9 mouse cellular contexts compared by ENCODE assay signal in the genomic region with DNA sequence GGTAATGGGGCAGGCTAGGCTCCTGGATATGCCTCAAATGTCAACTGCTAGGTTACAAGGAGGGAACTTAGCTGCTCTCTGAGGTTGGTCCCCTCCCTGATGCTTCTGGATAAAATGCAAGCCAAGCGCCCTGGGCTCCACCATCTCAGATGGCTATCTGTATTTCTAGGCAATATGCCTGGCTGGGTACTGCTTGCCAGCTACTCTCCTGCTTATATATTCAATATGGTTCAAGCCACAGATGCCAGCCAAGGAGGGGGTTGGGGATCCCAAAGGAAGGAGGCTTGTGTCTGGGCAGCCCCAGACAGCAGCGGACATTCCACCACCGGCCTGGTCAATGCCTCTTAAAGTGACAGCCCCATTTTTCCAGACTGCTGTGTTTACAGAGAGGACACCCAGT. TPM values are rescaled to one million over a fixed set of nuclear protein-coding genes. Genes with fewer than 3 reads are reported as not detected.
DNase-seq lines count a peak whose midpoint lies in the region; ATAC-seq lines count a peak whose summit lies in the region.
"Had no signal": no experiment of that assay in that cellular context is flagged by ENCODE, and none has a peak within 500 bp of the region (broad histone marks: within the 10 kb centered on the region; RNA-seq: fewer than 3 reads in every experiment).

No protein-coding gene starts in this region.

- 25% methylated on average over 3 of the region's 3 CpGs for WGBS in forebrain, embryonic 14.5 days
- 42% methylated on average over 3 of the region's 3 CpGs for WGBS in limb, embryonic 13.5 days
- 30% methylated on average over 3 of the region's 3 CpGs for WGBS in intestine, embryonic 15.5 days

- H3K4me1 ChIP-seq in forebrain, embryonic 14.5 days (ENCODE audit: control insufficient read depth, insufficient read depth, low read length), result peaks cover 39% of the 10 kb centered on the region
- H3K4me1 ChIP-seq in limb, embryonic 13.5 days, result peaks cover 39% of the 10 kb centered on the region
- H3K4me1 ChIP-seq in intestine, embryonic 15.5 days (replicated peaks), result peaks cover 21% of the 10 kb centered on the region

- peak overlapping the region; percentile 89 for H3K27ac ChIP-seq in forebrain, embryonic 14.5 days (ENCODE audit: low read depth, low read length)
- H3K27ac ChIP-seq in limb, embryonic 13.5 days, result no peak overlapping the region
- H3K27ac ChIP-seq in intestine, embryonic 15.5 days, result no peak overlapping the region

- ATAC-seq in forebrain, embryonic 14.5 days, result peak; percentile 44
- ATAC-seq in limb, embryonic 13.5 days (ENCODE audit: low FRiP score, low read depth), result no peak
- no peak for ATAC-seq in intestine, embryonic 15.5 days

- peaks cover 23% of the 10 kb centered on the region for H3K36me3 ChIP-seq in forebrain, embryonic 14.5 days (ENCODE audit: control insufficient read depth, insufficient read depth, low read length)
- no peaks in the 10 kb centered on the region for H3K36me3 ChIP-seq in limb, embryonic 13.5 days
- H3K36me3 ChIP-seq in intestine, embryonic 15.5 days, result no peaks in the 10 kb centered on the region

- peak overlapping the region; percentile 88 for H3K4me2 ChIP-seq in forebrain, embryonic 14.5 days (ENCODE audit: low read length)
- peak overlapping the region; percentile 99 for H3K4me2 ChIP-seq in limb, embryonic 13.5 days (replicated peaks)
- no peak overlapping the region for H3K4me2 ChIP-seq in intestine, embryonic 15.5 days (replicated peaks)

- peak overlapping the region; percentile 35; the same call in 1 of the 2 replicates for H3K9ac ChIP-seq in forebrain, embryonic 14.5 days (ENCODE audit: low read length)
- H3K9ac ChIP-seq in limb, embryonic 13.5 days, result no peak overlapping the region
- H3K9ac ChIP-seq in intestine, embryonic 15.5 days, result no peak overlapping the region

- no peaks in the 10 kb centered on the region for H3K27me3 ChIP-seq in forebrain, embryonic 14.5 days (replicated peaks; ENCODE audit: control insufficient read depth, insufficient read depth, low read length)
- H3K27me3 ChIP-seq in limb, embryonic 13.5 days, result peaks cover 46% of the 10 kb centered on the region
- H3K27me3 ChIP-seq in intestine, embryonic 15.5 days (replicated peaks), result peaks cover 29% of the 10 kb centered on the region

- DNase-seq in frontal cortex, postnatal 36 days (ENCODE audit: low spot score in 2 of 2), result peak; percentile 36 to 52
- no peak for DNase-seq in frontal cortex, postnatal 25 days (ENCODE audit: low spot score in 2 of 2)
- DNase-seq in adipocyte (ENCODE audit: low spot score), result peak; percentile 54
- DNase-seq in forebrain, embryonic 14.5 days (ENCODE audit: low spot score), result peak; percentile 92
- DNase-seq in adrenal gland, postnatal 36 days, result no peak
- no peak for DNase-seq in adrenal gland, adult 2 months

- no peaks in the 10 kb centered on the region for H3K9me3 ChIP-seq in forebrain, embryonic 14.5 days (replicated peaks; ENCODE audit: control insufficient read depth, low read length)
- H3K9me3 ChIP-seq in limb, embryonic 13.5 days, result no peaks in the 10 kb centered on the region
- no peaks in the 10 kb centered on the region for H3K9me3 ChIP-seq in intestine, embryonic 15.5 days

- peak overlapping the region; percentile 63 for H3K4me3 ChIP-seq in forebrain, embryonic 14.5 days (ENCODE audit: low read depth, low read length)
- H3K4me3 ChIP-seq in limb, embryonic 13.5 days, result no peak overlapping the region
- H3K4me3 ChIP-seq in intestine, embryonic 15.5 days (replicated peaks), result no peak overlapping the region

RNA-seq across cellular contexts. Expression of a gene that starts 1.6 kb away (rescaled TPM):
- polyA plus RNA-seq in forebrain, embryonic 14.5 days (2014; fragmentation: Nextera tagmentation; extraction: Ambion mirVana), result 15.7 and 18.8 TPM in 2 replicates
- 1.5 and 1.7 TPM in 2 replicates for polyA plus RNA-seq in limb, embryonic 13.5 days (2015; fragmentation: Nextera tagmentation; extraction: Ambion mirVana)
- total RNA-seq in adrenal gland, postnatal 36 days (2021), result under 1 TPM; 0.17 to 0.36 TPM
- polyA plus RNA-seq in intestine, embryonic 15.5 days (2015; fragmentation: Nextera tagmentation; extraction: Ambion mirVana), result 2.1 and 2.7 TPM in 2 replicates
- total RNA-seq in adrenal gland, adult 2 months (2021), result under 1 TPM; 0.14 to 0.41 TPM
- polyA plus RNA-seq in adrenal gland, adult 2 months (2012; rRNA removed), result 0.17 and 0.30 TPM in 2 replicates

RNA-seq across cellular contexts. Expression of a gene that starts 2.9 kb away (rescaled TPM):
- 1.1 and 1.2 TPM in 2 replicates for polyA plus RNA-seq in forebrain, embryonic 14.5 days (2014; fragmentation: Nextera tagmentation; extraction: Ambion mirVana)
- polyA plus RNA-seq in limb, embryonic 13.5 days (2015; fragmentation: Nextera tagmentation; extraction: Ambion mirVana), result 0.57 and 0.75 TPM in 2 replicates
- not detected for total RNA-seq in adrenal gland, postnatal 36 days (2021)
- 46.5 and 63.7 TPM in 2 replicates for polyA plus RNA-seq in intestine, embryonic 15.5 days (2015; fragmentation: Nextera tagmentation; extraction: Ambion mirVana)
- not detected for total RNA-seq in adrenal gland, adult 2 months (2021)
- polyA plus RNA-seq in adrenal gland, adult 2 months (2012; rRNA removed), result 0.15 and 0.20 TPM in 2 replicates

RNA-seq across cellular contexts. Expression of a gene that starts 30.6 kb away (rescaled TPM):
- 1.8 and 2.1 TPM in 2 replicates for polyA plus RNA-seq in forebrain, embryonic 14.5 days (2014; fragmentation: Nextera tagmentation; extraction: Ambion mirVana)
- 1.3 and 1.7 TPM in 2 replicates for polyA plus RNA-seq in limb, embryonic 13.5 days (2015; fragmentation: Nextera tagmentation; extraction: Ambion mirVana)
- 1 to 10 TPM; 6.5 to 6.6 TPM for total RNA-seq in adrenal gland, postnatal 36 days (2021)
- 7.5 and 7.9 TPM in 2 replicates for polyA plus RNA-seq in intestine, embryonic 15.5 days (2015; fragmentation: Nextera tagmentation; extraction: Ambion mirVana)
- total RNA-seq in adrenal gland, adult 2 months (2021), result 1 to 10 TPM; 5.4 to 7.1 TPM
- 52.7 and 56.5 TPM in 2 replicates for polyA plus RNA-seq in adrenal gland, adult 2 months (2012; rRNA removed)
- polyA plus RNA-seq: C2C12 had no signal

RNA-seq across cellular contexts. Expression of a gene that starts 40.7 kb away (rescaled TPM):
- polyA plus RNA-seq in forebrain, embryonic 14.5 days (2014; fragmentation: Nextera tagmentation; extraction: Ambion mirVana), result 26.9 and 29.5 TPM in 2 replicates
- polyA plus RNA-seq in limb, embryonic 13.5 days (2015; fragmentation: Nextera tagmentation; extraction: Ambion mirVana), result 29.2 and 30.2 TPM in 2 replicates
- total RNA-seq in adrenal gland, postnatal 36 days (2021), result 10 to 100 TPM; 29.7 to 42.1 TPM
- 39.8 and 46.7 TPM in 2 replicates for polyA plus RNA-seq in intestine, embryonic 15.5 days (2015; fragmentation: Nextera tagmentation; extraction: Ambion mirVana)
- 10 to 100 TPM; 25.9 to 26.0 TPM for total RNA-seq in adrenal gland, adult 2 months (2021)
- 56.1 and 74.1 TPM in 2 replicates for polyA plus RNA-seq in adrenal gland, adult 2 months (2012; rRNA removed)

RNA-seq across cellular contexts. Expression of a gene that starts 41.2 kb away (rescaled TPM):
- polyA plus RNA-seq in forebrain, embryonic 14.5 days (2014; fragmentation: Nextera tagmentation; extraction: Ambion mirVana), result 137 and 144 TPM in 2 replicates
- polyA plus RNA-seq in limb, embryonic 13.5 days (2015; fragmentation: Nextera tagmentation; extraction: Ambion mirVana), result 192 and 209 TPM in 2 replicates
- 10 to 100 TPM; 81.9 to 98.1 TPM for total RNA-seq in adrenal gland, postnatal 36 days (2021)
- 147 and 156 TPM in 2 replicates for polyA plus RNA-seq in intestine, embryonic 15.5 days (2015; fragmentation: Nextera tagmentation; extraction: Ambion mirVana)
- 10 to 100 TPM; 87.1 to 92.8 TPM for total RNA-seq in adrenal gland, adult 2 months (2021)
- polyA plus RNA-seq in adrenal gland, adult 2 months (2012; rRNA removed), result 1.7 and 3.6 TPM in 2 replicates

Comparison
In these comparisons a context has a peak if more than half of its experiments do, and no peak if none do; other contexts are left out.
1. DNase-seq: peak in frontal cortex, postnatal 36 days (2 of 2), adipocyte (single experiment) and forebrain, embryonic 14.5 days (single experiment); none in frontal cortex, postnatal 25 days (0 of 2), adrenal gland, postnatal 36 days (0 of 2) and adrenal gland, adult 2 months (single experiment).
2. RNA of a gene that starts 2.9 kb away (polyA plus RNA-seq): 46.5 to 63.7 TPM in intestine, embryonic 15.5 days; 1.1 to 1.2 TPM in forebrain, embryonic 14.5 days, 0.57 to 0.75 TPM in limb, embryonic 13.5 days and 0.15 to 0.20 TPM in adrenal gland, adult 2 months; every median in the first group is over 10 times any median in the second.